Mouse (Mus musculus) C2C12 (cell line): ENCODE data around the gene Plxna2. TPM values are rescaled to one million over a fixed set of nuclear protein-coding genes. Genes with fewer than 3 reads are reported as not detected.

Experiments used
- H3K27me3 ChIP-seq: one replicate; pipeline ENCODE4 v1.6.1; 2011; ENCODE audit not compliant: control insufficient read depth, insufficient read depth, insufficient read length
- H3K36me3 ChIP-seq: one replicate; pipeline ENCODE4 v1.6.1; 2011; ENCODE audit not compliant: control insufficient read depth, insufficient read depth
- H3K4me3 ChIP-seq: one replicate; pipeline ENCODE4 v1.5.1; 2011; ENCODE audit warnings: mild to moderate bottlenecking, control low read depth; ENCODE audit not compliant: poor library complexity, insufficient read depth, severe bottlenecking
- H3K79me2 ChIP-seq: one replicate; pipeline ENCODE4 v1.6.1; 2011; ENCODE audit not compliant: control insufficient read depth, insufficient read depth
- H3K79me3 ChIP-seq: one replicate; pipeline ENCODE4 v1.6.1; 2011; ENCODE audit warnings: low read depth, control low read depth
- H3ac ChIP-seq: one replicate; pipeline ENCODE3; 2011; ENCODE audit warnings: low read depth; ENCODE audit not compliant: control insufficient read depth, insufficient read length
- CEBPB ChIP-seq: IDR thresholded peaks from one replicate; pipeline ENCODE4 v1.6.1; 2011; ENCODE audit warnings: low read depth, mild to moderate bottlenecking, control low read depth, moderate library complexity
- CTCF ChIP-seq: IDR thresholded peaks from one replicate; pipeline ENCODE4 v1.5.1; 2011; ENCODE audit not compliant: control insufficient read depth, insufficient read depth, insufficient read length
- FOSL1 ChIP-seq: IDR thresholded peaks from one replicate; pipeline ENCODE4 v1.8.0; 2011; ENCODE audit warnings: mild to moderate bottlenecking, low read length; ENCODE audit not compliant: poor library complexity, insufficient read depth, severe bottlenecking
- MAX ChIP-seq: IDR thresholded peaks from one replicate; pipeline ENCODE4 v1.6.1; 2011; ENCODE audit warnings: mild to moderate bottlenecking, control low read depth
- MYOD1 ChIP-seq: IDR thresholded peaks from one replicate; pipeline ENCODE4 v1.6.1; 2011; ENCODE audit warnings: low read depth; ENCODE audit not compliant: control insufficient read depth, insufficient read length
- MYOG ChIP-seq: IDR thresholded peaks from one replicate; pipeline ENCODE4 v1.6.1; 2011; ENCODE audit not compliant: control insufficient read depth, insufficient read length; ENCODE audit errors: extremely low read depth
- USF1 ChIP-seq: IDR thresholded peaks from one replicate; pipeline ENCODE4 v1.6.1; 2011; ENCODE audit warnings: low read depth, mild to moderate bottlenecking, control low read depth, moderate library complexity
- polyA plus RNA-seq: library from polyadenylated mRNA; unstranded; fragments of >200 nt; fragmentation: generic; extraction: Trizol; gene quantifications from one replicate; pipeline ENCODE4 v1.2.1, GENCODE M21; 2012; ENCODE audit warnings: missing spikeins

The Plxna2 gene
- polyA plus RNA-seq, 1 experiment = 4.2 TPM

DNA sequence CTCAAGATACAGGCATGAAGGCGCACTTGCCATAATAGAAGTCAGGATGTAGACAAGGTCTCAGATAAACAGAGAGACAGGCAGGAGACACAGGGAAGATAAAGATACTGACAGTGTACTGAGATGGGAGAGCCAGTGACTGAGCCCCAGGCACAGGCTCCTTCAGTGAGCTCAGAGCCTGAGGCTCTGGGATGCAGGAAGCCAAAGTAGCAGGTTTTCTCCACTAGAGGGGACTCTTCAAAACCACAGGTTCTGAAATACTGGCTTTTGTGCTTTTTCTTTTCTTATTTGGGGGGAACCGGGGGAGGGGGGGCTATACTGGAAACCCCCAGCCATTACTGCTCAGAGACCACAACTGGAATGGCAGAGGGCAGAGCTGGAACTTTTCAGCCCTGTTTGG, 6.4 kb downstream of the Plxna2 start:
- Histone ChIP-seq H3K79me2 (peaks cover 46% of the 10 kb centered on the region), H3K36me3 (no peaks in the 10 kb centered on the region), H3K27me3 (no peaks in the 10 kb centered on the region), H3ac (no peak overlapping the region), H3K79me3 (peaks cover 7% of the 10 kb centered on the region), H3K4me3 (no peak overlapping the region)
- TF ChIP-seq CTCF (no peak), MAX (no peak), USF1 (no peak), MYOD1 (no peak), MYOG (no peak), FOSL1 (no peak), CEBPB (no peak)

DNA sequence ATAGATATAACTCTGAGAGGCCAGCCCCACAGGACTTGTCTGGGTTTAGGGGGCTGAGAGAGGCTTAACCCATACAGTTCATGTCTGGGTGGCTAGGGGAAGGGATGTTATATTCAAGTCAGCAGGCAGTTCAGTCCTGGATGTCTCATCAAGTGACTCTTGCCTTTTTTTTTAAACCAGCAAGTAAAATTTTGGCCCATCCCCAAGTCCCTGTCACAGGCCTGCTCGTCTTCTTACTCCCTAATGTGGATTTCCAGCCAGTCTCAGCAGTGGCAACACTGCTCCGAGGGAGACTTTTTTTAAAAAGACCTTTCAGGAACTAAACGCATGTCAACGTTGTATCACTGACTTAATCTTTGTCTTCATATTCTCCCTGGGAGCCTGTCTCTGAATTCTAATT, 7.0 kb downstream of the Plxna2 start:
- H3K79me3 ChIP-seq = peaks cover 7% of the 10 kb centered on the region
- no peak overlapping the region for H3K4me3 ChIP-seq
- no peaks in the 10 kb centered on the region for H3K36me3 ChIP-seq
- H3K79me2 ChIP-seq = peaks cover 46% of the 10 kb centered on the region
- TF ChIP-seq FOSL1 (no peak), MAX (no peak), MYOD1 (no peak), MYOG (no peak), CTCF (no peak), CEBPB (no peak), USF1 (no peak)
- H3ac ChIP-seq = no peak overlapping the region
- no peaks in the 10 kb centered on the region for H3K27me3 ChIP-seq

DNA sequence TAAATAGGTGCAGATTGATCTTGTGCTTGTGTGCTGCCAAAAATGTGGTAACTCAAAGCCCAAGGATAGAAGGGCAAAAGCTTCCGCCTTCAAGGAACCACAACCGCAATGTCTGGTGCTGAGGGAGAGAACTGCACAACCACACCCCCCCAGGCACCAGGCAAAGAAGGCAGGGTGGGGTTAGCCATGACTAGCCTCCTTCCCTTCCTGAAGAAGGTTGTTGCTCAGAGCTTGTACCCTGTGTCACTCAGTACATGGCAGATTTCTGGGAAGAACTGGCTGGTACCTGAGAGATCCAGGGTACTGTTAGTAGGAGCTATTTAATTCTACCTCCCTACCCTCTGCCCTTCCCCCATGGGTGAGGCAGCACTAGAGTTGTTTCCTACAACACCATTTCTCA, 8.1 kb downstream of the Plxna2 start:
- no peaks in the 10 kb centered on the region for H3K36me3 ChIP-seq
- peaks cover 8% of the 10 kb centered on the region for H3K79me3 ChIP-seq
- H3K27me3 ChIP-seq = no peaks in the 10 kb centered on the region
- no peak overlapping the region for H3K4me3 ChIP-seq
- peaks cover 34% of the 10 kb centered on the region for H3K79me2 ChIP-seq
- TF ChIP-seq USF1 = no peak
- no peak for TF ChIP-seq MYOD1
- no peak overlapping the region for H3ac ChIP-seq

DNA sequence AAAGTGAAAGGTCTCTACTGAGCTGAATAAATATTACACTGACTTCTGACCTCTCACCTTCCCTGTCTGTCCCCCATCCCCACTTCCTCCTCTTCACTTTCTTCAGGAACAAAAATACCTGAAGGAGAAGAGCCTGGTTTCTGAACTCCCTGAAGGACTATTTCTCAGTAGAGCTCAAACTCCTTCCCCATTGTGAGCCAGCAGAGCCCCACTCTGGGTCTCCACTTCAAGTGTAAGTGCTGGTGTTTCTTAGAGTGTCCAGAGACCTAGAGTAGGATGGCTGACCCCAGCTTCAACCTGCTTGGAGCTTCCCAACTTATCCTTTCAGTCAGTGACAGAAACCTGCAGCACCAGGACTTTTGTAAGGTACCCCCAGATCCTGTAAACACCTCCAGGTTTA, 9.3 kb downstream of the Plxna2 start:
- Histone ChIP-seq H3ac (no peak overlapping the region), H3K79me3 (peaks cover 3% of the 10 kb centered on the region), H3K36me3 (no peaks in the 10 kb centered on the region), H3K79me2 (peaks cover 23% of the 10 kb centered on the region), H3K27me3 (no peaks in the 10 kb centered on the region), H3K4me3 (no peak overlapping the region)
- TF ChIP-seq USF1 = no peak
- TF ChIP-seq MAX = no peak
- TF ChIP-seq CEBPB = no peak
- TF ChIP-seq CTCF = no peak
- no peak for TF ChIP-seq MYOG
- TF ChIP-seq MYOD1 = no peak
- TF ChIP-seq FOSL1 = no peak

DNA sequence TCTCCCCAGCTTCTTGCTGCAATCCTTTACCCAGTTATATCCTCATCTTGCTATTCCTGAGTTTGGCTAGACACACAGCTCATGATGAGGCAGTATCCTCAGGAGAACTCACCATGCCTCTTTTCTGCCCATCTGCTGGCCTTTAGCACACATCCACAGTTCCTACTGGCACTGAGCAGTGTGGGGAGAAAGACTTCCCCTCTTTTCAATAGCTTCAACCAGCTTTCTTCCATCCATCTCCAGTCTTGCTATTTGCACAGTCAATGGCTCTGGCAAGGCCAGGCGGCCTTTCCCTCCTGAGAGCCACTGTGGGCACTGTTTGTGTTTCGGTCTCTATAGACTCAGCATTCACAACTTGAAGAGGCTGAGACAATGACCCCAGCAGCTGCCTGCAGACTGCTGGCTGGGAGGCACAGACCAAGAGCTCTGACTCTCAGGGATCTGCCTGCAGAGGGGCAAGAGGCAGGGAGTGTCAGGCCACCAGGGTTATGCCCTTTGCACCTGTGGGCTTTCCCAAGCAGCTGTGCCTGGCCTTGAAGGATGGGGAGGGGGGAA, 11.2 kb downstream of the Plxna2 start:
- Histone ChIP-seq H3K36me3 (no peaks in the 10 kb centered on the region), H3ac (no peak overlapping the region), H3K79me2 (peaks cover 10% of the 10 kb centered on the region)

DNA sequence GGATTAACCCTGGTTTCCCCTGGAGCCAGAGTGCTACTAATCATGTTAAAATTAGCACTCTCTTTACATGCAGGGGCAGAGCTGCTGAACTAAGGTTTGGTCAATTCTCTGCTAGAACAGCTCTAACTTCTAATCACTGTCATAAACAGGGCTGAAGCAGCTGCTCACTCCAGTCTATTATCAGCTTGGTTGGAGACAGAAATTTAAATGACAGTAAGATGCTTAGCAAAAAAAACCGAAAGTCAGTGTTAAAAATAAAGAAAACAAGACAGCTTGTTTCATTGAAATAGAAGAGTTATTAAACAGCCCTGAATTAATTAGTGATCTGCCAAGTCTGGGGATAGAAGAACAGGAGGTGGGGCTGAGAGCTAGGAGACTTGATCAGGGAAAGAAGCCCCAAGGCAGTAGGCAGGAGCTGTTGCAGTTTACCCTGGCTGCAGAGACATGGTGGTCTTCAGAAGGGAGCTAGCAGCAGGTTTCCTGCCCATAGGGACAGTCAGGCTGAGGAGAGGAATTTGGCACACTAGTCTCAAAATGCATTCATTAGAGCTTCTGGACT, 12.6 kb downstream of the Plxna2 start:
- Histone ChIP-seq H3ac (no peak overlapping the region), H3K36me3 (no peaks in the 10 kb centered on the region), H3K79me2 (peaks cover 9% of the 10 kb centered on the region), H3K79me3 (peaks cover 1% of the 10 kb centered on the region), H3K27me3 (no peaks in the 10 kb centered on the region), H3K4me3 (no peak overlapping the region)
- no peak for TF ChIP-seq CTCF
- TF ChIP-seq USF1 = no peak
- no peak for TF ChIP-seq MYOG
- TF ChIP-seq FOSL1 = no peak
- no peak for TF ChIP-seq MAX
- TF ChIP-seq MYOD1 = no peak
- TF ChIP-seq CEBPB = no peak

More for the DNA sequence above, 11.2 kb downstream of the Plxna2 start:
- peaks cover 1% of the 10 kb centered on the region for H3K79me3 ChIP-seq
- H3K27me3 ChIP-seq = no peaks in the 10 kb centered on the region
- no peak overlapping the region for H3K4me3 ChIP-seq
- no peak for TF ChIP-seq USF1
- no peak for TF ChIP-seq MYOG
- no peak for TF ChIP-seq CTCF
- no peak for TF ChIP-seq CEBPB
